ENCODE assay signal across 9 mouse cellular contexts in genomic region chr7:29296998-29297397, GRCm38 (mm10). TPM values are rescaled to one million over a fixed set of nuclear protein-coding genes. Genes with fewer than 3 reads are reported as not detected.
DNase-seq lines count a peak whose midpoint lies in the region; ATAC-seq and TF ChIP-seq lines count a peak whose summit lies in the region.
"Had no signal": no experiment of that assay in that cellular context is flagged by ENCODE, and none has a peak within 500 bp of the region (broad histone marks: within the 10 kb centered on the region; RNA-seq: fewer than 3 reads in every experiment).

No protein-coding gene starts in this region.

- in situ Hi-C loops in ES-E14 (cut with MboI; ENCODE audit: low sequenced_read_pairs in 2 of 2, unreplicated experiment in 2 of 2), result no loop called here

- TF ChIP-seq POLR2A in cortical plate, adult 2 months (IDR thresholded peaks at IDR 0.05; ENCODE audit: extremely low read depth, insufficient read depth, low read length), result no peak

- no peak overlapping the region for H3K27ac ChIP-seq in heart, embryonic 10.5 days
- no peak overlapping the region for H3K27ac ChIP-seq in ES-E14 (ENCODE audit: insufficient read depth, low read depth, low read length, poor library complexity, severe bottlenecking)
- H3K27ac ChIP-seq in cortical plate, adult 2 months (ENCODE audit: insufficient read depth, low read length), result no peak overlapping the region
- no peak overlapping the region for H3K27ac ChIP-seq in heart, embryonic 13.5 days (replicated peaks)
- H3K27ac ChIP-seq in midbrain, embryonic 14.5 days (replicated peaks; ENCODE audit: low read depth, low read length), result no peak overlapping the region
- H3K27ac ChIP-seq: liver, embryonic 15.5 days had no signal

- H3K9ac ChIP-seq in ES-E14 (ENCODE audit: insufficient read depth, low read depth, low read length, poor library complexity, severe bottlenecking), result no peak overlapping the region
- H3K9ac ChIP-seq in heart, embryonic 13.5 days, result no peak overlapping the region
- no peak overlapping the region for H3K9ac ChIP-seq in midbrain, embryonic 14.5 days (replicated peaks; ENCODE audit: low read length)
- H3K9ac ChIP-seq: liver, embryonic 15.5 days had no signal

- H3K4me2 ChIP-seq in heart, embryonic 13.5 days, result peak overlapping the region; percentile 40; the same call in 1 of the 2 replicates
- no peak overlapping the region for H3K4me2 ChIP-seq in midbrain, embryonic 14.5 days (ENCODE audit: low read length)
- H3K4me2 ChIP-seq: liver, embryonic 15.5 days had no signal

- WGBS in heart, embryonic 10.5 days, result 13% methylated on average over 10 of the region's 10 CpGs
- WGBS in heart, embryonic 13.5 days, result 10% methylated on average over 10 of the region's 10 CpGs
- WGBS in midbrain, embryonic 14.5 days, result 14% methylated on average over 10 of the region's 10 CpGs

- H3K9me3 ChIP-seq in heart, embryonic 10.5 days, result no peaks in the 10 kb centered on the region
- no peaks in the 10 kb centered on the region for H3K9me3 ChIP-seq in ES-E14 (ENCODE audit: control insufficient read depth, insufficient read depth, low read depth, low read length)
- H3K9me3 ChIP-seq in heart, embryonic 13.5 days, result no peaks in the 10 kb centered on the region
- no peaks in the 10 kb centered on the region for H3K9me3 ChIP-seq in midbrain, embryonic 14.5 days (ENCODE audit: control insufficient read depth, low read length)
- H3K9me3 ChIP-seq: liver, embryonic 15.5 days had no signal

- H3K4me3 ChIP-seq in heart, embryonic 10.5 days, result no peak overlapping the region
- H3K4me3 ChIP-seq in ES-E14 (ENCODE audit: insufficient read depth in 1 of 2, low read depth in 1 of 2, low read length in 2 of 2, poor library complexity in 1 of 2, severe bottlenecking in 1 of 2), result 0 out of 4 replicates have a peak overlapping the region, but pooled peaks of 1 of the 2 experiments have one; percentile 26
- H3K4me3 ChIP-seq in cortical plate, adult 2 months (ENCODE audit: insufficient read depth, low read length), result no peak overlapping the region
- no peak overlapping the region for H3K4me3 ChIP-seq in heart, embryonic 13.5 days
- no peak overlapping the region for H3K4me3 ChIP-seq in midbrain, embryonic 14.5 days (replicated peaks; ENCODE audit: low read depth, low read length)
- H3K4me3 ChIP-seq: liver, embryonic 15.5 days had no signal

- peak; percentile 89 for TF ChIP-seq CTCF in cortical plate, adult 2 months (IDR thresholded peaks at IDR 0.05; ENCODE audit: extremely low read depth, insufficient read depth, low read length)

- H3K36me3 ChIP-seq in heart, embryonic 10.5 days, result no peaks in the 10 kb centered on the region
- H3K36me3 ChIP-seq in ES-E14 (ENCODE audit: control insufficient read depth, insufficient read depth, low read length, poor library complexity, severe bottlenecking), result 0 out of 2 replicates have a peak, but pooled peaks cover 2% of the 10 kb centered on the region
- no peaks in the 10 kb centered on the region for H3K36me3 ChIP-seq in heart, embryonic 13.5 days
- H3K36me3 ChIP-seq in midbrain, embryonic 14.5 days (ENCODE audit: control insufficient read depth, insufficient read depth, low read length), result no peaks in the 10 kb centered on the region
- H3K36me3 ChIP-seq: liver, embryonic 15.5 days had no signal

- H3K4me1 ChIP-seq in heart, embryonic 10.5 days, result peaks cover 17% of the 10 kb centered on the region
- peaks cover 5 to 24% of the 10 kb centered on the region in 2 experiments; a peak in 2 of 4 replicates for H3K4me1 ChIP-seq in ES-E14 (ENCODE audit: control insufficient read depth in 2 of 2, insufficient read depth in 2 of 2, low read length in 2 of 2, poor library complexity in 1 of 2)
- no peaks in the 10 kb centered on the region for H3K4me1 ChIP-seq in cortical plate, adult 2 months (ENCODE audit: control insufficient read depth, insufficient read depth, low read length)
- peaks cover 15% of the 10 kb centered on the region for H3K4me1 ChIP-seq in heart, embryonic 13.5 days
- peaks cover 9% of the 10 kb centered on the region; the same call in 1 of the 2 replicates for H3K4me1 ChIP-seq in midbrain, embryonic 14.5 days (ENCODE audit: control insufficient read depth, insufficient read depth, low read length)

- DNase-seq in heart, adult 18-20 months, result peak; percentile 78 to 80
- DNase-seq in heart, embryonic 10.5 days (ENCODE audit: low spot score), result no peak
- DNase-seq in ES-E14 (ENCODE audit: low read depth, low spot score), result no peak
- peak; percentile 81 for DNase-seq in kidney, postnatal 10 days
- DNase-seq in midbrain, embryonic 14.5 days, result peak; percentile 86
- peak; percentile 54 to 60 for DNase-seq in thymus, postnatal 36 days

- peaks cover 32% of the 10 kb centered on the region; the same call in 1 of the 2 replicates for H3K27me3 ChIP-seq in heart, embryonic 10.5 days (ENCODE audit: insufficient read depth, poor library complexity, severe bottlenecking)
- peaks cover 41% of the 10 kb centered on the region for H3K27me3 ChIP-seq in heart, embryonic 13.5 days (replicated peaks)
- H3K27me3 ChIP-seq in midbrain, embryonic 14.5 days (ENCODE audit: control insufficient read depth, insufficient read depth, low read length), result no peaks in the 10 kb centered on the region

- ATAC-seq in heart, embryonic 13.5 days (ENCODE audit: extremely low read depth, insufficient number of reproducible peaks, low FRiP score, low TSS enrichment), result no peak
- ATAC-seq in midbrain, embryonic 14.5 days (ENCODE audit: low FRiP score, low TSS enrichment), result no peak

TF ChIP-seq in ES-E14, 5 proteins besides CTCF, POLR2A, EP300 and RAD21:
- TF ChIP-seq CHD2 (IDR thresholded peaks at IDR 0.05; ENCODE audit: low read depth, low read length), result no peak
- 0 out of 2 replicates have a peak, but pooled peaks have one; percentile 26 for TF ChIP-seq ZC3H11A (IDR thresholded peaks at IDR 0.05; ENCODE audit: borderline replicate concordance, low read depth, low read length)
- TF ChIP-seq ZNF384 (IDR thresholded peaks at IDR 0.05; ENCODE audit: low read depth, low read length), result no peak
- no peak for TF ChIP-seq HCFC1 (IDR thresholded peaks at IDR 0.05; ENCODE audit: borderline replicate concordance, insufficient read depth, low read length)

RNA-seq across cellular contexts. Expression of gene Dpf1, which starts 6.8 kb away (rescaled TPM):
- total RNA-seq in heart, adult 18-20 months (2021), result 1 to 10 TPM in 1 of 2 experiments, under 1 TPM in 1; 0.47 to 1.1 TPM
- 2.5 and 8.7 TPM in 2 replicates for polyA plus RNA-seq in heart, embryonic 10.5 days (2016; fragmentation: Nextera tagmentation; extraction: Ambion mirVana)
- total RNA-seq in ES-E14 (2012; rRNA removed), result 18.0 and 20.0 TPM in 2 replicates
- polyA plus RNA-seq in cortical plate, adult 2 months (2012; rRNA removed), result 59.6 and 65.1 TPM in 2 replicates
- polyA plus RNA-seq in heart, embryonic 13.5 days (2015; fragmentation: Nextera tagmentation; extraction: Ambion mirVana), result 2.0 and 3.7 TPM in 2 replicates
- polyA plus RNA-seq in midbrain, embryonic 14.5 days (2014; fragmentation: Nextera tagmentation; extraction: Ambion mirVana), result 203 and 214 TPM in 2 replicates

RNA-seq across cellular contexts. Expression of gene Ppp1r14a, which starts 7.9 kb away (rescaled TPM):
- 1 to 10 TPM; 5.8 to 7.5 TPM for total RNA-seq in heart, adult 18-20 months (2021)
- polyA plus RNA-seq in heart, embryonic 10.5 days (2016; fragmentation: Nextera tagmentation; extraction: Ambion mirVana), result 6.4 and 13.8 TPM in 2 replicates
- 10.6 and 11.2 TPM in 2 replicates for total RNA-seq in ES-E14 (2012; rRNA removed)
- 40.8 and 44.7 TPM in 2 replicates for polyA plus RNA-seq in cortical plate, adult 2 months (2012; rRNA removed)
- polyA plus RNA-seq in heart, embryonic 13.5 days (2015; fragmentation: Nextera tagmentation; extraction: Ambion mirVana), result 13.3 and 14.9 TPM in 2 replicates
- polyA plus RNA-seq in midbrain, embryonic 14.5 days (2014; fragmentation: Nextera tagmentation; extraction: Ambion mirVana), result 0.94 and 3.9 TPM in 2 replicates

RNA-seq across cellular contexts. Expression of gene Spint2, which starts 15.3 kb away (rescaled TPM):
- 10 to 100 TPM; 45.7 to 53.8 TPM for total RNA-seq in heart, adult 18-20 months (2021)
- 32.4 and 63.4 TPM in 2 replicates for polyA plus RNA-seq in heart, embryonic 10.5 days (2016; fragmentation: Nextera tagmentation; extraction: Ambion mirVana)
- total RNA-seq in ES-E14 (2012; rRNA removed), result 202 and 424 TPM in 2 replicates
- 25.9 and 27.4 TPM in 2 replicates for polyA plus RNA-seq in cortical plate, adult 2 months (2012; rRNA removed)
- polyA plus RNA-seq in heart, embryonic 13.5 days (2015; fragmentation: Nextera tagmentation; extraction: Ambion mirVana), result 111 and 116 TPM in 2 replicates
- polyA plus RNA-seq in midbrain, embryonic 14.5 days (2014; fragmentation: Nextera tagmentation; extraction: Ambion mirVana), result 52.3 and 66.3 TPM in 2 replicates

RNA-seq across cellular contexts. Expression of gene 2200002D01Rik, which starts 48.7 kb away (rescaled TPM):
- total RNA-seq in heart, adult 18-20 months (2021), result 1 to 10 TPM in 1 of 2 experiments, under 1 TPM in 1; 0.77 to 1.6 TPM
- 8.2 and 9.7 TPM in 2 replicates for polyA plus RNA-seq in heart, embryonic 10.5 days (2016; fragmentation: Nextera tagmentation; extraction: Ambion mirVana)
- total RNA-seq in ES-E14 (2012; rRNA removed), result 19.9 and 20.0 TPM in 2 replicates
- polyA plus RNA-seq in cortical plate, adult 2 months (2012; rRNA removed), result 0.10 and 0.47 TPM in 2 replicates
- polyA plus RNA-seq in heart, embryonic 13.5 days (2015; fragmentation: Nextera tagmentation; extraction: Ambion mirVana), result 5.7 and 7.3 TPM in 2 replicates
- 0.29 and 0.57 TPM in 2 replicates for polyA plus RNA-seq in midbrain, embryonic 14.5 days (2014; fragmentation: Nextera tagmentation; extraction: Ambion mirVana)

RNA-seq across cellular contexts. Expression of gene Yif1b, which starts 58.9 kb away (rescaled TPM):
- total RNA-seq in heart, adult 18-20 months (2021), result 10 to 100 TPM; 66.3 to 69.2 TPM
- 126 and 131 TPM in 2 replicates for polyA plus RNA-seq in heart, embryonic 10.5 days (2016; fragmentation: Nextera tagmentation; extraction: Ambion mirVana)
- total RNA-seq in ES-E14 (2012; rRNA removed), result 201 and 296 TPM in 2 replicates
- 69.1 and 71.7 TPM in 2 replicates for polyA plus RNA-seq in cortical plate, adult 2 months (2012; rRNA removed)
- 107 and 117 TPM in 2 replicates for polyA plus RNA-seq in heart, embryonic 13.5 days (2015; fragmentation: Nextera tagmentation; extraction: Ambion mirVana)
- polyA plus RNA-seq in midbrain, embryonic 14.5 days (2014; fragmentation: Nextera tagmentation; extraction: Ambion mirVana), result 86.6 and 107 TPM in 2 replicates

Comparison
In these comparisons a context has a peak if more than half of its experiments do, and no peak if none do; other contexts are left out.
1. DNase-seq: peak in heart, adult 18-20 months (2 of 2), kidney, postnatal 10 days (single experiment), midbrain, embryonic 14.5 days (single experiment) and thymus, postnatal 36 days (2 of 2); none in heart, embryonic 10.5 days (single experiment) and ES-E14 (single experiment).